Mouse (Mus musculus) left cerebral cortex, adult 8-10 months (tissue): Measurements from ENCODE around the gene Kalrn. TPM values are rescaled to one million over a fixed set of nuclear protein-coding genes. Genes with fewer than 3 reads are reported as not detected.
A peak's percentile ranks its signal among the peaks of the same experiment; 100 is the strongest.
"Not testable (repeated sequence)": the region's sequence is repeated elsewhere in the genome, so short reads cannot be mapped to it uniquely, and the experiment has no call there.

ENCODE experiments used
- DNase-seq, 2 experiments: peaks; one replicate each; pipeline ENCODE4 v3.0.0; 2022; ENCODE audit warnings: low spot score in 2 of 2
- total RNA-seq, 4 experiments: library from RNA; stranded (reverse); gene quantifications; 2 replicates each; pipeline ENCODE4 v1.2.4; 2022

The Kalrn gene
- total RNA-seq, 4 experiments from 2014 or later, result 485 to 551 (median 491) TPM

DNA sequence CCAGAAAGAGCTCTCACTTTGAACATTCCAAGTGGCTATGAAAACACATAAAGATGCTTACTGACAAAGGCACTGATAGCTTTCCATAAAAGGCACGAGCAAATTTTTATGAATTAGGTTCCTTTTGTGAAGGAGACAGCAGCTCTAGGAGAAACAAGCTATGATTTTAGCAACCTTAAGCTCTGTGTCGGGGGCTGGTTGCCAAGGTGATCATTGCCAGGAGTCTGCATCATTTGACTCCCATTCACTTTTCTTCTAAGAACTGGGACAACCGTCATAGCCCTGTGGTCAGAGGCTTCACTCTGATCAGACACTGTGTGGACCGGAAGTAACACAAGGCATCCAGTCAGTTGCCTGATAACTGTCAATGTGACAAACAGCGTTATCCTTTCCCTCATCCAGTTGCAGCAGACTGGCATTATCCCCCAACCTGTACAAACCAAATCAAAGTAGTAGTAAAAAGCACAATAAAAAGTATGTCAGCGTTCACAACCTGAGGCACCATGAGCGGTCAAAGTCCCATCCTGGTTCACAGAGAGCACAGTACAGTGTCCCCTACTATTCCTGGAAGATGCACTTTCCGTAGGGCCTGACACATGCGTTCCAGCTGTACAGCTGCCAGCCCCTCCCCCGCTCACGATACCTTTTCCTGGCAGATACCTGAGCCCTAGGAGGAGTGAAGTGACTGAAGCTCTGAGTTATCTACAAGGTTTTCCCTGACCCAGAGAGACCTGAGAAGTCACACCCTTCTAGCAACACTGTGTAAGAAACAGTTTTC is 253.1 kb downstream of the Kalrn start:
- no peak for DNase-seq

DNA sequence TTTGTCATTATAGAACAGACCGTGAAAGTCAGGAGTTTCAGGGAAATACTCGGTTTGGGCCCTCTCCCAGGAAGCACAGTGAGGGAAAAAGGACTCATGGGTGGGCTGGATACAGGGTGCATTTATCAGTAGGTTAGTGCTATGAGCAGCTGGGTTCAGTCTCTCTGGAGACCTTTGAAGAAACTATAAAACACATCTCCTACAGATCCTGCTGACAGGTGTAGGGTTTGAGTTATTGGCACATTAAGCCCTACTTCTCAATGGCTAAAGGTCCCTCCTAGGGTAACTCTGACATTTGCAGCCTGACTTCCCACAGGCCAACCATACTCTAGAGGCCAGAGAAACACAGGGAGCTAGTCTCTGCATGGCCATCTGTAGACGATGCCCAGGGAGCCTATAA is 256.2 kb downstream of the Kalrn start:
- DNase-seq, result no peak

DNA sequence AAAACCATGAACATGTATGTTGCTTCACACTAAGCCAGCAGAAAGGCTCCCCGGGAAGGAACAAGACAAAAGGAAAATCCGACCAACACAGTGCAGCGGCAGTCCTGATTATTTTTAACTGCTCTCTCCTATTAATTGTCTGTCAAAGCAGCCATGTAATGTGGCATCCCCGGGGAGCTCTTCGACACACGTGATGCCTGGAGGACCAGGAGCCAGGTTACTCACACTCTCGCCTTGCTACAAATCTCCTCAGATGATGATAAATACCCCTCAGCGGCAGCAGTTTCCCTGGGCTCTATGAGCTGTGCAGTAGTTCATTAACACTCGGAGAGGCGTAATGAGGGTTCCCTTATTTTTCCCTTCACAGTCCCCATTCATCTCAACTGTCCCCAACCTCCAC is 257.1 kb downstream of the Kalrn start:
- no peak for DNase-seq

DNA sequence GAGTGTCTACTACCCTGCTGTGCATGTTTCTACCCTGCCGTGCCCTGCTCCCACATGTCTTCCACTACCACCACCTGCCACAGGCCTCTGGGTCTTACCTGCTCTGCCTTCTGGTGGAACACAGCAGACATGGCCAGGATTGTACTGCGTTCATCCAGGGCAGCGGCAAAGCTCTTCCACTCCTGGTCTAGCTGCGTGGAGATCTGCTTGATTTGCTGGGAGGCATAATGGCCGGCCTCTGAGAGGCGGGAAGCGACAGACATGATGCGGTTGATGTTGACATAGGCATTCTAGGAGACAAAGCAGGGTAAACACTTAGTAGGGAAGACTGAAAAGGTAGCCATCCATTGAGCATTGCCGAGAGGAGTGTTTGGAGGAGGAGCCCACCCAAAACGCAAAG is 259.3 kb downstream of the Kalrn start:
- no peak for DNase-seq

DNA sequence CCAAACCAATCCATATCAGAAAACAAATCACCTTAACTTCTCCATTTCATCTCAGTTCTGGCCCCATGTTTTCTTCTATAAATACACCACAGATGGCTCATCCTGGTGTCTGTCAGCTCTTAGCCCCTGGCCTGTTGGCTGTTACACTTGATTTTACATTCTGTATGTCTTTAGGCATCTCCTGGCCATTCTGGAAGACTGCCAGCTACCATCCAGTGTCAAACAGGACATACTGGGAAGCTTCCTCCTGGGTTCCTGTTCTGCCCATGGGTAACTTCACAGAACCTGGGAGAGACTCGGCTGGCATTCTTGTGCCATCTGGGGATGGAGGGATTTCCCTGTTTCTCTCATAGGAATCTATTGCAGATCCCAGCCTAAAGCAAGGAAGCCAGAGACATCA is 261.8 kb downstream of the Kalrn start:
- DNase-seq, result no peak

DNA sequence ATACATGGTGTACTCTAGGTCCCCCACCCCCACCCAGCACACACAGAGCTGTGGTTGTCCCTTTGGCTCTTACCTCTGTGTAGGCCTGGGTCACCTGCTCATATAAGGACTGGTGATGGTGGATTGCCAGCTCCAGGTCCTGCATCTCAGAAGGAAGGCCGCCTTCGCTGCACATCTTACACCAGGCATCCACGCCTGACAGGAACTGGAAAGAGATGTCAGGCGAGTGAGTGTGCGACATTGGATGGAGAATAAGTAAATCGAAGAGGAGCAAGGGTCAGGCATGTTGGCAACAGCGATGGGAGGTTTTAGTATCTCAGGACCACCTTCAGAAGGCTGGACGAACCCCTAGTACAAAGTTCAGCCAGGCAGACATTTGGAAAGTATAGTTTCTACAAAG is 263.0 kb downstream of the Kalrn start:
- no peak for DNase-seq

DNA sequence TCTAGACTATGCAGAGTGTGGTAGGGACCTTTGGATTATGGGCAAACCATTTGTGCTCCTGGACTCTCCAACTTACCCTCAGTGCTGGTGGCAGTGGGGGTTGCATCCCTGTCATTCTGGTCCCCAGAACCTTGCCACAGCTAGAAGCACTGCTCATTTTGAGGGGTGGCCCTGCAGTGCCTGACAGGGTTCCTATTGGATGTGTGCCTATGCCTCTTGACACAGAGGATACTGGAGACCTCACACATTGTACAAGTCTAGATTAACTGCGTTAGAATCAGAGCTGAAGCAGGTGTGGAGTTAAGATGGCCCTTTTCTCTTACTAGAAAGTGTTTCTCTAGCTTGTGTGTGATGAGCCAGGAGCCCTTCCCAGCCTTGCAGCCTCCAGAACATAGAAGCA is 265.0 kb downstream of the Kalrn start:
- DNase-seq, result no peak

DNA sequence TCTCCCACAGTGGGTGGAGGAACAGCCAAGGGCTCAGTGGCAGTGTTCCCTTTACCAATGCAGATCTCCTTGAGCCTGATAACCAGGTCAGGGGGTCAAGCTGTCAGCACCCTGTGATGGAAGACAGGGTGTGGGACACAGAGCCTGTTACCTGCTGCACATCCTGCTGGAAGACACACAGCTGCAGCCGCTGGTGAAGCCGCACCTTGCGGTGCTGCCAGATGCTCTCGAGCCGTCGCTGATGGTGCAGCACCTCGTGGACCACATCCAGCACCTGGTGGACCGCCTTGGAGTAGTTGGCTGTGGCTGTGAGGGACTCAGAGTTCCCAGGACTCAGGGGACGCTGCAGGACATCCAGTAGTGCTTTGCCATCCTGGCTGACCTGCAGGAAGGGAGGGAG is 265.9 kb downstream of the Kalrn start:
- no peak for DNase-seq

DNA sequence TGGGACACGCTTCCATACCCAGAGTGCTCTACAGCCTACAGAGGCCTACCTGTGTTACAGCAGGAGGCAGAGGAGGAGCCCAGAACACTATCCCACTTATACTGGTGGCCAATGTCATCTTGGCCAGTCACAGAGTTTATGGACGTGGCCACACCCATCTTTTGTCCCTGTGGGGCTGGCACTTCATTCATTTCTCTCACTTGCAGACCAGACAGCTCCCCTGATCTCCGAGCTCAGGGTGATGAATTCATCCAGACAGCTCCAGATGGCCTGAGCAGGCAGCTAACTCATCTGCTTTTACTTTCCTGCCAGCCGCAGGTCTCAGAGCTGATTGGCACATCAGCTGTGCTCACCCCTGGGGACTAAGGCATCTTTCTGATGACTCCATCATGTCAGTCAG is 267.7 kb downstream of the Kalrn start:
- DNase-seq, result no peak

DNA sequence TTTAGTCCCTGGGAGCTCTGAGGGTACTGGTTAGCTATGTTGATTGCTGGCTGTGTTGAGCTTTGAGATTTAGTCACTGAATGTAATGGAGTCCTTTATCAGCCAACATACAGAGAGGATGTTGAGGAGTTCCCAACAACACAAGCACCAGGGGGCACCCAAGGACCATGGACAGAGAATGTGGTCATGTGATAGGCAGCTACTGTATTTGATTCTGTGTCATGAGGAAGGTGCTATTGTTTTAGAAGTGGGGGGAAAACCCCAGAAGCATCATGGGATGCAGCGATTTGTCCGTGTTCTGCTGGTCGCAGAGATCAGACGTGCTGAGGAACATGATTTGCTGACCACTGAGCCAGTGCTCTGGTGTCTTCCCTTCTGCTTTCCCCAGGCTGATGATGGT is 269.5 kb downstream of the Kalrn start:
- DNase-seq, result not testable (repeated sequence)

DNA sequence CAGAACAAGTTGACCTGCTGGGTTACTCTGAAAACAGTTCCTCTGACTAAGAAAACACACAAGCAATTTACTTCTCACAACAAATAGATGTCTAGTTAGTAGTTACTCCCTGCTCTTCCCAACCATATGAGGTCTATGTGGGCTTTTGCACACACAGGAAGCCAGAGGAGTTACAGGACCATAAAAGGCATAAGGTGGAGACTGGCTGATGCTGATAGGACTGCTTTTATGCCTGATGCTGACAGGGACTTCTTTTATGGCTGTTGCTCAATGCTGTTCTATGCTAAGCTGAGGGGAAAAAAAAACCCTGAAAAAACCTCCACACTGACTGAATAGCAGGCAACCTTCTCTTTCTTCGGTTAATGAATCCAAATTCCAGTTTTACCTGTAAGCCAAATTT is 270.8 kb downstream of the Kalrn start:
- no peak for DNase-seq

DNA sequence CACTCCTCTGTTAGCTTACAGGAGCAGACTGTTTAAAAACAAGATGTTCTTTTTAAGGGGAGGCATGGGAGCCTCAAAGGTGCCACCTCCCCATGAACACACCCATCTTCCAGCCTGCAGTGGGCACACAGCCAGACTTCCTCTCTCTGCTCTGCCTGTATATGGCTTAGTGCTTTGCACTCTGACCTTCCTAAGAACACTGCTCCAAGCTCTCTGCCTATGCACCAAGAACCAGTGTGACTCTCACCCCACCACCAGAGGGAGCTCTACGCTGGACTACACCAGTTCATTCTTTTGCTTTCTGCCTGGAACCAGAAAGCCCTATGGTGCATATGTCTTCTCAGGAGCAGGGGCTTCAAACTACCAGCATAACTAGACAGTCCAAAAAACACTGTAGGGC is 271.3 kb downstream of the Kalrn start:
- no peak for DNase-seq

DNA sequence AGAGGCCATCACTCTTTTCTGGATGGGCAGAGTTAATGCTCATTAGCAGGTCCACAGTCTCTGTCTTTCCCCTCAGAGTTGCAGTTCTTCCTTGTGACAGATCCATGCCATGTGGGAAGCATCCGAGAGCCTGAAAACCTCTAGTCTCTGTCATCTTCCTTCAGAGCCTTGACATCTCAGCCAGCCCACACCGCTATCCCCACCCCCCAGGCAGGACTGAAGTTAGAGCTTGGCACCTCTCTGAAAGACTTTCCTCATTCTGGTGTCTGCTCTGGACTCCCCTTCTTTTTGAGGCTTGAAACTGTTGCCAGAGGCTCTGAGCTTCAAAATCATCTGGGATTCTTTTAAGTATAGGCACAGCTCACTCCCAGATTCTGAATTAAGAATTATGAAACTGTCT is 274.1 kb downstream of the Kalrn start:
- no peak for DNase-seq

DNA sequence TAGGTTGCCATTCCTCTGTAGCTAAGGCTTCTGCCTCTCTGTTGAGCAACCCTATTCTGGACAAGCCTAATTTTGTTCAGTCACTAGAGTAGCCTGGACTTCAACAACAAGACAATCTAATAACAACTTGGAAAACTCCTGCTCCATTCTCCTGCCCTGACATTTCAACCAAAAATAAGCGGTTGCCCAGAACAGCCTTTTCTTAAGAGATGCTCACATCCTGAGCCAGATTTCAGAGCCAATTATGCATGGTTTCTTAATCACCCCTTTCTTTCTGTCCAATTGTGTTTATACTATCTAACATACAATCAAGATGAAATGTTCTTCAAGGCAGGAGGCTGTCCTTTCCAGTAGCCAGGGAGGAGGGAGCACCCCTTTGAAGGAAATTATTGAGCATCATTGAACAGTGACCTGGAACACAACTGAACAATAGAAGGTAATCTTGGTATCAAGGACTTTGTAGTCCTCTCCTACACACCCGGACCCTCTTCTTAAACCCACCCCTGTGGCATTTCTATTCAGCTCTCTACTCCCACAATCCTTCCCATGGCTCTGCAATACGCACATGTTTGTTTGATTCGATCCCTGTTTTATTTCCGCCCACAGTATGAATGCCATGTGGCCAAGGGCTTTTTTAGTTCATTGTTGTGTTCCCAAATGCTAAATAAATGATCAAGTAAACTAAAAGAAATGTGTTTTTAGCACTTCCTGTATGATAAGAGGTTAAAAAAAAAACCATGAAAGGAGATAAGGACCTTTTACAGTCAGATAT is 275.2 kb downstream of the Kalrn start:
- no peak for DNase-seq

DNA sequence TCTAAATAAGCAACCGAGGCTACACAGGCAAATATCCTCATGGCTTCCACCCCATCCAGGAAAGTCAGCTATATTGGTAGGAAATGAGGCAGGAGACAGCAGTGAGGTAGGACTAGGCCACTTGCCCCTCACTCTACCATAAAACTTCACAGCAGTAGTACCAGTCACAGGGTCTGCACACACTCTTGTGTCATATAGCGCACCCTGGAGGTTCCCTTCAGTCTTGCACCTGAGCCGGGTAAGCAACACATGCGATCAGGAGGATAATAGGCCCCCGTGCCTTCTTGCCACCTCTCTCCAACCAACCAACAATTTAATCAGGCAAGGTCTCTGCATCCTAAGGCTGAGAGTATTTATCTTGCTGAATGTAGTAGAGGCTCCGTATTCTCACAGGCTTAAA is 278.8 kb downstream of the Kalrn start:
- DNase-seq, result no peak

DNA sequence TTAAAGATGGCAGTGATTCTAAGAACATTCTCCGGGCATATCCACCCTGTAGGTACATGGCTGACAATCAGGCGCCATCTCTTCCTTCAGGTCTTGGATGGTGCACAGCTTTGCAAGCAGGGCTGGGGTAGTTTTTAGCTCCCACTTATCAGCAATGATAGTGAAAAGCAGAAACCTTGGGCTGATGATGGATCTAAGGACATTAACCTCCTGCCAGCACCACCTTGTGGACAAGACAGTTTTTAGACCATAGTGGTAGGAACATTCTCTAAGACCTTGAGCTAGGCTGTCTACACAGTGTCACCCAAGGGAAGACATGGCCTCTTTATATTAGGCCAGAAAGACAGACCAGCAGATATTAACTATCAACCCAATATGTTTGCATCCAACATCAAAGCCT is 279.7 kb downstream of the Kalrn start:
- DNase-seq, result no peak

DNA sequence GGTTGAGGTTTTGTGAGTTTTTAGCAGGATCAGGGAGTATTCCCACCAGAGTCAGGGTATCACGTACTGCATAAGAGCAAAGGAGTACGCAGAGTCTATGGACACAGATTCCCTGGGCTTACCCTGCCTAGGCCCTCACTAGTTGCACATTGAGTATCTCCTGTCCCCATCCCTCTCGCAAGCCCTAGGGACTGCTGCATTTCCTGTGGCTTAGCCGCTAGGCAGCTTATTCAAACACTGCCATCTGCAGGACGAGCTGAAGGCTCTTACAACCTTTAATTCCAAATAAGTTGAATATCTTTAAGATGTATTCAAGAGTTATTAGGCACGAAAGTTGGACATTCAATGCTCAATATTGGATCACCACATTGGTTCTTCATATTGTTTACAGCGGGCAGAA is 283.7 kb downstream of the Kalrn start:
- no peak for DNase-seq

DNA sequence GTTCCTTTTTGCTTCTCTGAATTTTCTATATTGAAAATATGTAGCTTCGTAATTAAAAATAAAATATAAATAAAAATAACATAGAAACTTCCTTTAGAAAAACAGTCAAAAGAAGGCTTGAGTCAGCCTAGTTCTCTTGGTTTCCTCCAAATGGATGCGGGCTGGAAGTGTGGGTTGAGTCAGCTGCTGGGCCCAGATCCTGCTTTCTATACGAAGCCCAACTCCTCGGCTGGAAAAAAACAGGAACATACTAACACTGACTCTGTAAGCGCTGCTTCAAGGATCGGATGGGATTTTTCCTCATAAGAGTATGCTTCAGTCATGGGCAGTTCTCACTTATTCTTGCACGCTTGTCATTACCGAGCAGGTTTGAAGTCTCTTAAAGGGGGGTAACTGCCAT is 291.3 kb downstream of the Kalrn start:
- peak in 1 of 2 experiments; percentile 67 for DNase-seq

DNA sequence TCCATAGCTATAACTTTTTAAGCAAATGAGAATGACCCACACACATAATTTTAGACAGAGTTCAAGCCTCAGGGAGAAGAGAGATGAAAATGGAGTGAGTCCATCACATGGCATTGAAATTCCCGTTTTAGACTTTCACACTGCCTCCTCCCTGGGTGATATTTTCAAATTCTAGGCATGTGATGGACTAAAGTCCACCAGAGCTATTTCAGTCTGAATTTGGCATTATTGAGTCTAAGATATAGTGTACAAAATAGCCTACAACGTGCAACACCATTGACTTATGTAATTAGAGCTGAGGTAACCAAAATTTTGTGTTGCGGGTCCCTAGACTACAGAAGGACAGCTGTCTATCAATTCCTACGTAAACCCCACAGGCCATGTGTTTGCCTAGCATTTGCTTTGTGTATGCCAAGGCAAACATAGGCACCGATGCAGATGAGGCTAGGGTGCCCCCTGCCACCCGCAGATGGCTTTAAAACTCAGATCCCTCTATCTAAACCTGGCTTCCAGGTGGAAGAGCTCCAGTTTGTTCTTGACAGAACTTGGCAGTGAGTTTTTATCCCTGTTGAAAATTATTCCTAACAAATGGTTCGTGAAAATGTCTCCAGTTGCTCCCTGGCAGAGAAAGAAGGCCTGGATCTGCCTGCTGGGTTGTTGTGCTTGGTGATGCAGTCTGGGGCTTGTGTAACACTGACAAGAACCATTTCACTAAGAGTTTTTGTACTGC is 293.5 kb downstream of the Kalrn start:
- peak in 1 of 2 experiments; percentile 71 for DNase-seq

DNA sequence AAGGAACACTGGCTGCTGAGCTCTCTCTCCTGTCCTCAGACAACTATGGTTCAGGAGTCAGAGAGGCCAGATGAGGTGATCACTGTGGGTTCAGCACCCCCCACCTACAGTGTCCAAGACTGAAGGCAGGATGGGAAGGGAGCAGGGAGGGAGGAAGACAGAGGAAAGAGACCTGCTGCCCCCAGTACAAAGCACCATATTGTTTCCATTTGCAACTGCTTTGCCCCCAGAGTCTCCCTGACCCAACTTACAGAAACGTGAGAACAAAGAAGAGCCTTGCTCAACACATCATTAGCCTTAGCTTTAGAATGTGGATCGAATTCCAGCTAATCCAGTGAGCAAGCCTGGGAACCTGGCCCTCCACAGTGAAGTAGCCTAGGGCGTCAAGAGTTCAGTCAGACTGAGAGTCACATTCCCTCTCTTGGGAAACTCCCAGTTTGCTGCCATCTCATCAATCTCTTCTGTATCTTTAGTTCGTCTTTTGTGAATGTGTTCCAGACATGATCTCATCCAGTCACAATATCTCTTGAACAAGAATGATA is 295.0 kb downstream of the Kalrn start:
- no peak for DNase-seq

DNA sequence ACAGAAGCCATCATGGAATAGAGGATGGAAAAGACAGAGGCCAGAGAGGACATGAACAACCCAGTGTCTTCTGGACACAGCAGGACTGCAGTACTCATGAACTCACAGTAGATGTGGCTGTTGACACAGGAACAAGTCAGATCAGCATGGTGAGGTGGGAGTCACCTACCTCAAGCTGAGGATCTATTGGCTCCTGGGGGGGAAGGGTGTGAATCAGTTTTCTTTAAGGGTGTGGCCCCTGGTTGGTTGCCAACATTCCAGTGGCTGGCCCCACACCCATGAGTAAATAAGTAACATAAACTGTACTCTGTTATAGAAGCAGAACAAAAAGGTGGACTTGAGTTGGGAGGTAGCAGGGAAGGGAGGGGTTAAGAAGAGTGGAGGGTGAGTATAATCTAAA is 298.7 kb downstream of the Kalrn start:
- no peak for DNase-seq

DNA sequence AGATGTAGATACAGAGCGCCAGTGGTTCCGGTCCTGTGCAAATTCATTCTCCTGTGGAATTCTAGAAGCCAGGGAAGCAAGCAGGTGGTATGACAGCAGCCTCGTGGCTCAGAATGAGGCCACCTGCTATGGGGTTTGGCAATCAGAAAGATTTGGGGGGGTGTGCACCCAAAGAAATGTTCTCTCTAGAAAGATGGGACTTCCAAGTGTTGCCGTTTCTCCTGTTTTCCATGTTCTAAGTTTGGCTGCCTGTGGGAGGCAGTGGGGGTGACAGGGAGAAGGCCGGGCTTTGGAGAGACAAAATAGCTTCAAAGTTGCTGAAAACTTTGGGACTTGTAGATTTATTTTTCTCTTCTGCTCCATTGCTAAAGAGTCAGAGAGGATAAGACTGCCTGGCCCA is 301.9 kb downstream of the Kalrn start:
- DNase-seq, result peak in 1 of 2 experiments; percentile 85
